Mouse (Mus musculus) G1E (cell line): ENCODE data around the gene Palm.

ENCODE experiments used
- CTCF ChIP-seq: IDR thresholded peaks from 2 replicates; pipeline ENCODE4 v1.5.1; 2012; ENCODE audit warnings: low read depth, low read length, inconsistent platforms, mixed read lengths
- TAL1 ChIP-seq: conservative IDR thresholded peaks from 2 replicates; pipeline ENCODE4 v1.6.1; 2012; ENCODE audit warnings: low read depth, low read length, inconsistent platforms, mixed read lengths

DNA sequence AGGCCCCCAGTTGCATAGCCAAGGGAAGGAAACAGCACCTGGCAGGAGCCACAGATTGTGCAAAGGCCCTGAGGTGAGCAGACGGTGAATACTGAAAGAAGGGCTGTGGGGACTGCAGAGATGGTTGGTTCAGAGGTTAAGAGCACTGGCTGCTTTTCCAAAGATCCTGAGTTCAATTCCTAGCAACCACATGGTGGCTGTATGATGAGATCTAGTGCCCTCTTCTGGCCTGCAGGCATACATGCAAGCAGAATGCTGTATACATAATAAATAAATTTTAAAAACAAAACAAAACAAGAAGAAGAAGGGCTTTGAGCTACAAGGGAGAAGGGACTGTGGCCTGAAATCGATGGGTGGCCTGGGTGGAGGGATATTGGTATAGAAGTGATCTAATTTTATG lies 23.7 kb downstream of the Palm start:
- no peak for TF ChIP-seq CTCF
- no peak for TF ChIP-seq TAL1
